Mouse (Mus musculus): Measurements from ENCODE around the gene Gm20662. TPM values are rescaled to one million over a fixed set of nuclear protein-coding genes. Genes with fewer than 3 reads are reported as not detected.

The Gm20662 gene
- polyA plus RNA-seq, 1 experiment from 2014 or later: 0.61 TPM

- Histone ChIP-seq H3K27ac (ENCODE audit: low read depth, low read length) (no peak overlapping the region), H3K36me3 (ENCODE audit: control insufficient read depth, insufficient read depth, low read length) (peaks cover 57% of the 10 kb centered on the region), H3K4me3 (ENCODE audit: low read length) (no peak overlapping the region), H3K4me1 (ENCODE audit: control insufficient read depth, insufficient read depth, low read length) (no peaks in the 10 kb centered on the region), H3K4me2 (replicated peaks; ENCODE audit: low read depth, low read length) (no peak overlapping the region), H3K27me3 (ENCODE audit: control insufficient read depth, insufficient read depth, low read length) (no peaks in the 10 kb centered on the region), H3K9ac (ENCODE audit: low read depth, low read length) (no peak overlapping the region), H3K9me3 (ENCODE audit: control insufficient read depth, low read length) (no peaks in the 10 kb centered on the region)
- ATAC-seq (ENCODE audit: low FRiP score, low TSS enrichment): 0 out of 2 replicates have a peak, but pooled peaks have one; percentile 55
- 40% methylated on average over 5 of the region's 5 CpGs for whole genome bisulfite sequencing
These were observed 69.4 kb downstream of the Gm20662 start for GRCm38 (mm10) chr9:108065491-108066011.

GRCm38 (mm10) chr9:108067199-108067598, 71.0 kb downstream of the Gm20662 start:
- H3K36me3 ChIP-seq (ENCODE audit: control insufficient read depth, insufficient read depth, low read length): peaks cover 56% of the 10 kb centered on the region
- H3K27me3 ChIP-seq (ENCODE audit: control insufficient read depth, insufficient read depth, low read length): no peaks in the 10 kb centered on the region
- H3K4me1 ChIP-seq (ENCODE audit: control insufficient read depth, insufficient read depth, low read length): no peaks in the 10 kb centered on the region
- H3K9ac ChIP-seq (ENCODE audit: low read depth, low read length): no peak overlapping the region
- no peak overlapping the region for H3K4me2 ChIP-seq (replicated peaks; ENCODE audit: low read depth, low read length)
- ATAC-seq (ENCODE audit: low FRiP score, low TSS enrichment): no peak
- H3K4me3 ChIP-seq (ENCODE audit: low read length): no peak overlapping the region
- 90% methylated on average over 7 of the region's 7 CpGs for WGBS
- H3K27ac ChIP-seq (ENCODE audit: low read depth, low read length): no peak overlapping the region
- H3K9me3 ChIP-seq (ENCODE audit: control insufficient read depth, low read length): no peaks in the 10 kb centered on the region

GRCm38 (mm10) chr9:108067900-108068299, 71.8 kb downstream of the Gm20662 start:
- no peaks in the 10 kb centered on the region for H3K4me1 ChIP-seq (ENCODE audit: control insufficient read depth, insufficient read depth, low read length)
- 16% methylated on average over 8 of the region's 8 CpGs for WGBS
- ATAC-seq (ENCODE audit: low FRiP score, low TSS enrichment): peak; percentile 34; the same call in 1 of the 2 replicates
- H3K27me3 ChIP-seq (ENCODE audit: control insufficient read depth, insufficient read depth, low read length): no peaks in the 10 kb centered on the region
- H3K9ac ChIP-seq (ENCODE audit: low read depth, low read length): no peak overlapping the region
- H3K4me2 ChIP-seq (replicated peaks; ENCODE audit: low read depth, low read length): no peak overlapping the region
- H3K27ac ChIP-seq (ENCODE audit: low read depth, low read length): no peak overlapping the region
- H3K4me3 ChIP-seq (ENCODE audit: low read length): no peak overlapping the region
- no peaks in the 10 kb centered on the region for H3K9me3 ChIP-seq (ENCODE audit: control insufficient read depth, low read length)
- H3K36me3 ChIP-seq (ENCODE audit: control insufficient read depth, insufficient read depth, low read length): peaks cover 49% of the 10 kb centered on the region

- peaks cover 38% of the 10 kb centered on the region for H3K36me3 ChIP-seq (ENCODE audit: control insufficient read depth, insufficient read depth, low read length)
- H3K9me3 ChIP-seq (ENCODE audit: control insufficient read depth, low read length): no peaks in the 10 kb centered on the region
- H3K4me3 ChIP-seq (ENCODE audit: low read length): no peak overlapping the region
- no peak for ATAC-seq (ENCODE audit: low FRiP score, low TSS enrichment)
- no peak overlapping the region for H3K9ac ChIP-seq (ENCODE audit: low read depth, low read length)
- H3K27ac ChIP-seq (ENCODE audit: low read depth, low read length): no peak overlapping the region
- no peaks in the 10 kb centered on the region for H3K27me3 ChIP-seq (ENCODE audit: control insufficient read depth, insufficient read depth, low read length)
- 96% methylated on average over 9 of the region's 9 CpGs for whole genome bisulfite sequencing
- H3K4me2 ChIP-seq (replicated peaks; ENCODE audit: low read depth, low read length): no peak overlapping the region
- H3K4me1 ChIP-seq (ENCODE audit: control insufficient read depth, insufficient read depth, low read length): no peaks in the 10 kb centered on the region
These were observed 72.9 kb downstream of the Gm20662 start for GRCm38 (mm10) chr9:108069007-108069406.

- Histone ChIP-seq H3K9me3 (ENCODE audit: control insufficient read depth, low read length) (no peaks in the 10 kb centered on the region), H3K4me1 (ENCODE audit: control insufficient read depth, insufficient read depth, low read length) (no peaks in the 10 kb centered on the region), H3K27me3 (ENCODE audit: control insufficient read depth, insufficient read depth, low read length) (no peaks in the 10 kb centered on the region), H3K36me3 (ENCODE audit: control insufficient read depth, insufficient read depth, low read length) (peaks cover 40% of the 10 kb centered on the region), H3K27ac (ENCODE audit: low read depth, low read length) (no peak overlapping the region), H3K9ac (ENCODE audit: low read depth, low read length) (no peak overlapping the region), H3K4me2 (replicated peaks; ENCODE audit: low read depth, low read length) (no peak overlapping the region), H3K4me3 (ENCODE audit: low read length) (no peak overlapping the region)
- whole genome bisulfite sequencing: 86% methylated on average over 7 of the region's 7 CpGs
- ATAC-seq (ENCODE audit: low FRiP score, low TSS enrichment): no peak
These were observed 73.4 kb downstream of the Gm20662 start for GRCm38 (mm10) chr9:108069529-108069928.

GRCm38 (mm10) chr9:108071801-108072200, 75.7 kb downstream of the Gm20662 start:
- ATAC-seq (ENCODE audit: low FRiP score, low TSS enrichment): no peak

GRCm38 (mm10) chr9:108072481-108072924, 76.4 kb downstream of the Gm20662 start:
- H3K36me3 ChIP-seq (ENCODE audit: control insufficient read depth, insufficient read depth, low read length): peaks cover 25% of the 10 kb centered on the region
- no peak overlapping the region for H3K9ac ChIP-seq (ENCODE audit: low read depth, low read length)
- no peak overlapping the region for H3K4me2 ChIP-seq (replicated peaks; ENCODE audit: low read depth, low read length)
- no peak for ATAC-seq (ENCODE audit: low FRiP score, low TSS enrichment)
- no peaks in the 10 kb centered on the region for H3K27me3 ChIP-seq (ENCODE audit: control insufficient read depth, insufficient read depth, low read length)
- no peak overlapping the region for H3K4me3 ChIP-seq (ENCODE audit: low read length)
- H3K4me1 ChIP-seq (ENCODE audit: control insufficient read depth, insufficient read depth, low read length): no peaks in the 10 kb centered on the region
- no peaks in the 10 kb centered on the region for H3K9me3 ChIP-seq (ENCODE audit: control insufficient read depth, low read length)
- 71% methylated on average over 9 of the region's 9 CpGs for WGBS
- no peak overlapping the region for H3K27ac ChIP-seq (ENCODE audit: low read depth, low read length)

More at GRCm38 (mm10) chr9:108071801-108072200, 75.7 kb downstream of the Gm20662 start:
- no peaks in the 10 kb centered on the region for H3K9me3 ChIP-seq (ENCODE audit: control insufficient read depth, low read length)
- H3K27me3 ChIP-seq (ENCODE audit: control insufficient read depth, insufficient read depth, low read length): no peaks in the 10 kb centered on the region
- peaks cover 32% of the 10 kb centered on the region for H3K36me3 ChIP-seq (ENCODE audit: control insufficient read depth, insufficient read depth, low read length)
- H3K4me1 ChIP-seq (ENCODE audit: control insufficient read depth, insufficient read depth, low read length): no peaks in the 10 kb centered on the region
- H3K4me3 ChIP-seq (ENCODE audit: low read length): no peak overlapping the region
- 91% methylated on average over 4 of the region's 4 CpGs for WGBS
- H3K4me2 ChIP-seq (replicated peaks; ENCODE audit: low read depth, low read length): no peak overlapping the region
- no peak overlapping the region for H3K9ac ChIP-seq (ENCODE audit: low read depth, low read length)
- no peak overlapping the region for H3K27ac ChIP-seq (ENCODE audit: low read depth, low read length)

- ATAC-seq (ENCODE audit: low FRiP score, low TSS enrichment): no peak
- WGBS: 58% methylated on average over 7 of the region's 7 CpGs
- H3K4me1 ChIP-seq (ENCODE audit: control insufficient read depth, insufficient read depth, low read length): peaks cover 7% of the 10 kb centered on the region; the same call in 1 of the 2 replicates
- no peak overlapping the region for H3K4me2 ChIP-seq (replicated peaks; ENCODE audit: low read depth, low read length)
- no peak overlapping the region for H3K4me3 ChIP-seq (ENCODE audit: low read length)
- H3K9me3 ChIP-seq (ENCODE audit: control insufficient read depth, low read length): no peaks in the 10 kb centered on the region
- H3K36me3 ChIP-seq (ENCODE audit: control insufficient read depth, insufficient read depth, low read length): peaks cover 25% of the 10 kb centered on the region
- H3K9ac ChIP-seq (ENCODE audit: low read depth, low read length): no peak overlapping the region
- no peaks in the 10 kb centered on the region for H3K27me3 ChIP-seq (ENCODE audit: control insufficient read depth, insufficient read depth, low read length)
- H3K27ac ChIP-seq (ENCODE audit: low read depth, low read length): no peak overlapping the region
These were observed 77.2 kb downstream of the Gm20662 start for GRCm38 (mm10) chr9:108073141-108073930.

- Histone ChIP-seq H3K9ac (ENCODE audit: low read depth, low read length) (peak within 1 kb of the TSS; percentile 94), H3K27ac (ENCODE audit: low read depth, low read length) (no peak within 1 kb of the TSS), H3K36me3 (ENCODE audit: control insufficient read depth, insufficient read depth, low read length) (peaks cover 6% of the 10 kb centered on the region), H3K9me3 (ENCODE audit: control insufficient read depth, low read length) (no peaks in the 10 kb centered on the region), H3K4me1 (ENCODE audit: control insufficient read depth, insufficient read depth, low read length) (peaks cover 14% of the 10 kb centered on the region; the same call in 1 of the 2 replicates), H3K4me2 (replicated peaks; ENCODE audit: low read depth, low read length) (peak within 1 kb of the TSS; percentile 97), H3K27me3 (ENCODE audit: control insufficient read depth, insufficient read depth, low read length) (peaks cover 20% of the 10 kb centered on the region), H3K4me3 (ENCODE audit: low read length) (peak within 1 kb of the TSS; percentile 83)
- no peak for ATAC-seq (ENCODE audit: low FRiP score, low TSS enrichment)
- WGBS: 69% methylated on average over 5 of the region's 5 CpGs
These were observed 84.0 kb downstream of the Gm20662 start, which contains the start of gene Mst1 for GRCm38 (mm10) chr9:108080168-108080567. TSS of gene Mst1 (plus strand) at chr9:108080436.

Data from kidney, embryonic 14.5 days (tissue).